Mouse (Mus musculus) limb, embryonic 12.5 days (tissue): ENCODE results near the gene Cys1. TPM values are rescaled to one million over a fixed set of nuclear protein-coding genes. Genes with fewer than 3 reads are reported as not detected.
"Not testable (repeated sequence)": the region's sequence is repeated elsewhere in the genome, so short reads cannot be mapped to it uniquely, and the experiment has no call there.

Experiments used
- ATAC-seq: fragments of 200-750 bp; cut with Nextera tagmentation; 2 replicates; pipeline ENCODE4 v1.8.0; 2017; ENCODE audit warnings: low read depth, moderate TSS enrichment; ENCODE audit not compliant: insufficient number of reproducible peaks, insufficient read depth, low FRiP score, low TSS enrichment
- H3K27ac ChIP-seq: fragments of 300-500 bp; sonication (generic); 2 replicates; pipeline ENCODE4 v1.5.1; 2016; ENCODE audit warnings: mild to moderate bottlenecking, moderate library complexity
- H3K27me3 ChIP-seq: fragments of 300-500 bp; sonication (generic); 2 replicates; pipeline ENCODE4 v1.6.1; 2016; ENCODE audit warnings: mild to moderate bottlenecking, moderate library complexity
- H3K36me3 ChIP-seq: fragments of 300-500 bp; sonication (generic); 2 replicates; pipeline ENCODE4 v1.6.1; 2016; ENCODE audit warnings: mild to moderate bottlenecking, moderate library complexity
- H3K4me1 ChIP-seq: fragments of 300-500 bp; sonication (generic); replicated peaks from 2 replicates; pipeline ENCODE4 v1.6.1; 2016
- H3K4me2 ChIP-seq: fragments of 300-500 bp; sonication (generic); 2 replicates; pipeline ENCODE4 v1.6.1; 2016; ENCODE audit warnings: mild to moderate bottlenecking, moderate library complexity
- H3K4me3 ChIP-seq: fragments of 300-500 bp; sonication (generic); replicated peaks from 2 replicates; pipeline ENCODE4 v1.5.1; 2016; ENCODE audit warnings: mild to moderate bottlenecking
- H3K9ac ChIP-seq: fragments of 300-500 bp; sonication (generic); replicated peaks from 2 replicates; pipeline ENCODE4 v1.6.1; 2016; ENCODE audit warnings: mild to moderate bottlenecking, moderate library complexity
- H3K9me3 ChIP-seq: fragments of 300-500 bp; sonication (generic); 2 replicates; pipeline ENCODE4 v1.6.1; 2016; ENCODE audit warnings: mild to moderate bottlenecking, moderate library complexity
- WGBS: fragments of 180-500 bp; shearing (Covaris S2); methylation state at CpG from one replicate; pipeline ENCODE4 v1.1.7; 2016; 5-methylcytosine and 5-hydroxymethylcytosine counted together
- polyA plus RNA-seq: library from polyadenylated mRNA; unstranded; fragments of >200 nt; fragmentation: Nextera tagmentation; extraction: Ambion mirVana; gene quantifications from 2 replicates; pipeline ENCODE4 v1.2.1, GENCODE M21; 2016

The Cys1 gene
- polyA plus RNA-seq, 1 experiment from 2014 or later = 1.3 TPM

- peaks cover 12% of the 10 kb centered on the region for H3K4me1 ChIP-seq
- no peak overlapping the region for H3K27ac ChIP-seq
- H3K36me3 ChIP-seq = no peaks in the 10 kb centered on the region
- WGBS = 77% methylated on average over 4 of the region's 4 CpGs
- ATAC-seq = no peak
- H3K9me3 ChIP-seq = no peaks in the 10 kb centered on the region
- no peak overlapping the region for H3K4me3 ChIP-seq
- no peak overlapping the region for H3K4me2 ChIP-seq
- no peak overlapping the region for H3K9ac ChIP-seq
- H3K27me3 ChIP-seq = no peaks in the 10 kb centered on the region
Measured at GRCm38 (mm10) chr12:24642370-24642802, 39.2 kb downstream of the Cys1 start.

GRCm38 (mm10) chr12:24638787-24639186, 42.8 kb downstream of the Cys1 start:
- WGBS = 96% methylated on average over 10 of the region's 10 CpGs
- ATAC-seq, H3K9me3 ChIP-seq: not testable (repeated sequence)

GRCm38 (mm10) chr12:24634648-24635047, 47.0 kb downstream of the Cys1 start:
- no peak overlapping the region for H3K4me3 ChIP-seq
- no peaks in the 10 kb centered on the region for H3K27me3 ChIP-seq
- no peak overlapping the region for H3K27ac ChIP-seq
- H3K4me1 ChIP-seq = peaks cover 3% of the 10 kb centered on the region
- WGBS = 89% methylated on average over 3 of the region's 3 CpGs
- H3K36me3 ChIP-seq = no peaks in the 10 kb centered on the region
- H3K9ac ChIP-seq = no peak overlapping the region
- no peak for ATAC-seq
- no peak overlapping the region for H3K4me2 ChIP-seq
- no peaks in the 10 kb centered on the region for H3K9me3 ChIP-seq

More at GRCm38 (mm10) chr12:24638787-24639186, 42.8 kb downstream of the Cys1 start:
- not testable (repeated sequence) for H3K27ac ChIP-seq, H3K27me3 ChIP-seq, H3K4me2 ChIP-seq, H3K4me3 ChIP-seq, H3K4me1 ChIP-seq, H3K36me3 ChIP-seq, H3K9ac ChIP-seq

DNA sequence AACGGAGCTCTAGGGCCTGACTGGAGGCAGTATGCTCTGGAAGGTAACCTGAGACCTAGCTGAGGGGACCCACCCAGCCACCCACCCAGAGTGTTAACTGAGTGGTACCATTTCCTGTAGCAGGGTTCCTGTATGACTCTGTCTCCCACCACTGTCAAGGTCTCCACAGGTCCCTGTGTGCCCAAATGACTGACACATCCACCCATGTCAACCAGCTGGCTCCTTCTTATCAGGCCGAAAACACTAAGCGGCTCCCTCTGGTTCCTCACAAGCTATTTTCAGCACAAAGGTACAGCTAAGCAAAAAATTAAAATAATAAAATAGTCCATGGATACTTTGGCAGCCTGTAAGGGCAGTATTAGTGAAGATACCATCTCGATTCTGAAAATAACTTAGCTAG, 47.4 kb downstream of the Cys1 start:
- H3K4me1 ChIP-seq = peaks cover 3% of the 10 kb centered on the region
- no peak for ATAC-seq
- H3K27me3 ChIP-seq = no peaks in the 10 kb centered on the region
- H3K4me3 ChIP-seq = no peak overlapping the region
- H3K9ac ChIP-seq = no peak overlapping the region
- H3K36me3 ChIP-seq = no peaks in the 10 kb centered on the region
- H3K27ac ChIP-seq = 0 out of 2 replicates have a peak overlapping the region, but pooled peaks have one; percentile 50
- no peaks in the 10 kb centered on the region for H3K9me3 ChIP-seq
- H3K4me2 ChIP-seq = no peak overlapping the region
- 76% methylated on average over 4 of the region's 4 CpGs for WGBS

DNA sequence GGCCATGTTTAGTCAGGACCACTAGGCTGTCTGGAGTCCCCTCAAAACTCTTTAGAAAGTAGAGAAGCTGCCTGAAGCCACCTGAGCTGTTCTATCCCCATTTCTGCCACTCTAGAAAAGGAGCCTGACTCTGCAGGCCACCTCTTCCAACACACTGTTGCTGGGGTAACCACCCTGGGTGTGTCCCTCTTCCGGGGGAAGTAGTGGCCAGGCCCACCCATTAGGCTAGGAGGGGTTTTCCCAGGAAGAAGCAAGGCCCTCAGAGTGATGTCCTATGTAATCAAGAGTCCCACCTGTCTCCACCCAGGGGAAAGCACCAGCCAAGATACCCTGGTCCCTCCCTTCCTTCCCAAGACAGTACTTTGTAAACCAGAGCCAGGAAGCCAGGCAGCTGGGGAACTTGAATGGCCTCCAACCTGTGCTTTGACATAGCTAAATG, 47.8 kb downstream of the Cys1 start:
- Histone ChIP-seq H3K36me3 (no peaks in the 10 kb centered on the region), H3K27me3 (no peaks in the 10 kb centered on the region), H3K4me3 (no peak overlapping the region), H3K4me2 (no peak overlapping the region), H3K27ac (0 out of 2 replicates have a peak overlapping the region, but pooled peaks have one; percentile 50), H3K4me1 (peaks cover 3% of the 10 kb centered on the region), H3K9ac (no peak overlapping the region), H3K9me3 (no peaks in the 10 kb centered on the region)
- WGBS = 86% methylated on average over 1 of the region's 1 CpGs
- no peak for ATAC-seq

GRCm38 (mm10) chr12:24632404-24632803, 49.2 kb downstream of the Cys1 start:
- ATAC-seq = no peak
- Histone ChIP-seq H3K4me3 (no peak overlapping the region), H3K9ac (no peak overlapping the region), H3K36me3 (no peaks in the 10 kb centered on the region), H3K27ac (no peak overlapping the region), H3K27me3 (no peaks in the 10 kb centered on the region), H3K9me3 (no peaks in the 10 kb centered on the region), H3K4me2 (no peak overlapping the region), H3K4me1 (peaks cover 3% of the 10 kb centered on the region)
- WGBS = 71% methylated on average over 4 of the region's 4 CpGs

GRCm38 (mm10) chr12:24630220-24630619, 51.4 kb downstream of the Cys1 start:
- no peak for ATAC-seq
- no peaks in the 10 kb centered on the region for H3K9me3 ChIP-seq
- H3K27me3 ChIP-seq = no peaks in the 10 kb centered on the region
- no peak overlapping the region for H3K9ac ChIP-seq
- no peak overlapping the region for H3K4me2 ChIP-seq
- no peaks in the 10 kb centered on the region for H3K36me3 ChIP-seq
- no peak overlapping the region for H3K27ac ChIP-seq
- peaks cover 6% of the 10 kb centered on the region for H3K4me1 ChIP-seq
- no peak overlapping the region for H3K4me3 ChIP-seq
- 77% methylated on average over 1 of the region's 1 CpGs for WGBS

GRCm38 (mm10) chr12:24627215-24627614, 54.4 kb downstream of the Cys1 start:
- Histone ChIP-seq H3K4me1 (0 out of 2 replicates have a peak, but pooled peaks cover 3% of the 10 kb centered on the region), H3K4me3 (no peak overlapping the region), H3K27ac (no peak overlapping the region), H3K9ac (no peak overlapping the region), H3K27me3 (no peaks in the 10 kb centered on the region), H3K9me3 (no peaks in the 10 kb centered on the region), H3K36me3 (no peaks in the 10 kb centered on the region), H3K4me2 (no peak overlapping the region)
- ATAC-seq = no peak
- 37% methylated on average over 3 of the region's 3 CpGs for WGBS

DNA sequence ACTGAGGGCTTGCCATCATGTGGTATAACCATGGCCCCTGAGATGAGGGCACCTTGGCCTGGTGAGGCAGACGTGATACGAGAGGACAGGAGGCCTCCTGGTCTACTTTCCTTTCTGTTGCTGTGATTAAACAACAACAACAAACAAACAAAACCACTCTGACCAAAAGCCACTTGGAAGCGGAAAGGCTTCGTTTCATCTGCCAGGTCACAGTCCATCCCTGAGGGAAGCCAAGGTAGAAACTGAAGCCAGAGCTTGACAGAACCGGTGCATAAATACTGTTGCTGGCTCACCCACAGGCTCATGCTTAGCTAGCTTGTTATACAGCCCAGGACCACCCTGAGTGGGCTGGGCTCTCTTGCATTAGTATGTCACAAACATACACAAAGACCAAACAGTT, 55.2 kb downstream of the Cys1 start:
- Histone ChIP-seq H3K27ac (no peak overlapping the region), H3K4me3 (no peak overlapping the region), H3K36me3 (no peaks in the 10 kb centered on the region), H3K9me3 (no peaks in the 10 kb centered on the region), H3K27me3 (no peaks in the 10 kb centered on the region), H3K4me1 (0 out of 2 replicates have a peak, but pooled peaks cover 3% of the 10 kb centered on the region), H3K4me2 (no peak overlapping the region), H3K9ac (no peak overlapping the region)
- WGBS = 82% methylated on average over 5 of the region's 5 CpGs
- ATAC-seq = no peak

- 0 out of 2 replicates have a peak, but pooled peaks cover 3% of the 10 kb centered on the region for H3K4me1 ChIP-seq
- no peaks in the 10 kb centered on the region for H3K9me3 ChIP-seq
- ATAC-seq = no peak
- no peaks in the 10 kb centered on the region for H3K27me3 ChIP-seq
- no peak overlapping the region for H3K9ac ChIP-seq
- WGBS = 85% methylated on average over 12 of the region's 12 CpGs
- H3K4me3 ChIP-seq = no peak overlapping the region
- H3K36me3 ChIP-seq = no peaks in the 10 kb centered on the region
- H3K4me2 ChIP-seq = no peak overlapping the region
- H3K27ac ChIP-seq = no peak overlapping the region
Measured at GRCm38 (mm10) chr12:24623486-24624251, 57.9 kb downstream of the Cys1 start.

GRCm38 (mm10) chr12:24619436-24619835, 62.2 kb downstream of the Cys1 start:
- ATAC-seq = no peak
- Histone ChIP-seq H3K4me1 (no peaks in the 10 kb centered on the region), H3K27ac (no peak overlapping the region), H3K9me3 (no peaks in the 10 kb centered on the region), H3K4me3 (no peak overlapping the region), H3K4me2 (no peak overlapping the region), H3K27me3 (no peaks in the 10 kb centered on the region), H3K9ac (no peak overlapping the region), H3K36me3 (no peaks in the 10 kb centered on the region)
- WGBS = 89% methylated on average over 4 of the region's 4 CpGs
